Comparison of ENCODE assay signal across 28 mouse cellular contexts in genomic region chr12:33053746-33054145, GRCm38 (mm10). TPM values are rescaled to one million over a fixed set of nuclear protein-coding genes. Genes with fewer than 3 reads are reported as not detected.
A peak's percentile ranks its signal among the peaks of the same experiment; 100 is the strongest.
DNase-seq lines count a peak whose midpoint lies in the region; ATAC-seq and TF ChIP-seq lines count a peak whose summit lies in the region.
"Had no signal": no experiment of that assay in that cellular context is flagged by ENCODE, and none has a peak within 500 bp of the region (broad histone marks: within the 10 kb centered on the region; RNA-seq: fewer than 3 reads in every experiment).

No protein-coding gene starts in this region.

- no peak overlapping the region for H3K4me3 ChIP-seq in layer of hippocampus, adult 2 months
- H3K4me3 ChIP-seq in midbrain, embryonic 11.5 days (ENCODE audit: low read depth, low read length), result no peak overlapping the region
- no peak overlapping the region for H3K4me3 ChIP-seq in midbrain, embryonic 14.5 days (replicated peaks; ENCODE audit: low read depth, low read length)
- H3K4me3 ChIP-seq: forebrain, embryonic 10.5 days; forebrain, embryonic 13.5 days; heart, adult 2 months; heart, embryonic 10.5 days; heart, embryonic 13.5 days; hindbrain, embryonic 10.5 days; hindbrain, embryonic 13.5 days; intestine, embryonic 15.5 days had no signal

- ATAC-seq in midbrain, embryonic 11.5 days (ENCODE audit: low FRiP score), result no peak
- ATAC-seq in midbrain, embryonic 14.5 days (ENCODE audit: low FRiP score, low TSS enrichment), result no peak
- ATAC-seq: forebrain, embryonic 13.5 days; forebrain, embryonic 16.5 days; hindbrain, embryonic 16.5 days; intestine, embryonic 15.5 days had no signal

- no peak overlapping the region for H3K9ac ChIP-seq in midbrain, embryonic 11.5 days (ENCODE audit: low read length)
- H3K9ac ChIP-seq in midbrain, embryonic 14.5 days (replicated peaks; ENCODE audit: low read length), result no peak overlapping the region
- H3K9ac ChIP-seq: forebrain, embryonic 13.5 days; heart, embryonic 13.5 days; hindbrain, embryonic 13.5 days; intestine, embryonic 15.5 days had no signal

- DNase-seq in layer of hippocampus, adult 2 months (ENCODE audit: low spot score in 2 of 2), result no peak
- no peak for DNase-seq in layer of hippocampus, adult 9-10 months (ENCODE audit: low spot score)
- peak; percentile 79 for DNase-seq in midbrain, embryonic 11.5 days (ENCODE audit: low spot score, missing footprints)
- no peak for DNase-seq in midbrain, embryonic 14.5 days
- peak; percentile 69 for DNase-seq in ZHBTc4 (ENCODE audit: low read depth, low spot score)
- DNase-seq in spleen, postnatal 14 days (ENCODE audit: low spot score in 2 of 2), result no peak
- DNase-seq: adrenal gland, postnatal 10 days; adrenal gland, postnatal 36 days; B cell, adult 2 months; cerebellum, adult 18-20 months; cerebellum, adult 9-10 months; cerebellum, postnatal 14 days; gastrocnemius, postnatal 10 days; gastrocnemius, postnatal 36 days; heart, adult 2 months had no signal

- H3K4me1 ChIP-seq in midbrain, embryonic 11.5 days (ENCODE audit: control insufficient read depth, insufficient read depth, low read length), result peaks cover 6% of the 10 kb centered on the region
- peaks cover 16% of the 10 kb centered on the region for H3K4me1 ChIP-seq in midbrain, embryonic 14.5 days (ENCODE audit: control insufficient read depth, insufficient read depth, low read length)

- no peaks in the 10 kb centered on the region for H3K9me3 ChIP-seq in midbrain, embryonic 11.5 days (ENCODE audit: control insufficient read depth, low read length)
- no peaks in the 10 kb centered on the region for H3K9me3 ChIP-seq in midbrain, embryonic 14.5 days (ENCODE audit: control insufficient read depth, low read length)
- H3K9me3 ChIP-seq: forebrain, embryonic 10.5 days; forebrain, embryonic 13.5 days; heart, embryonic 10.5 days; heart, embryonic 13.5 days; hindbrain, embryonic 13.5 days; intestine, embryonic 15.5 days had no signal

- H3K4me2 ChIP-seq in midbrain, embryonic 11.5 days, result no peak overlapping the region
- H3K4me2 ChIP-seq in midbrain, embryonic 14.5 days (ENCODE audit: low read length), result no peak overlapping the region
- H3K4me2 ChIP-seq: forebrain, embryonic 13.5 days; heart, embryonic 13.5 days; hindbrain, embryonic 13.5 days; intestine, embryonic 15.5 days had no signal

- no peaks in the 10 kb centered on the region for H3K27me3 ChIP-seq in midbrain, embryonic 11.5 days (ENCODE audit: control insufficient read depth, insufficient read depth, low read length)
- no peaks in the 10 kb centered on the region for H3K27me3 ChIP-seq in midbrain, embryonic 14.5 days (ENCODE audit: control insufficient read depth, insufficient read depth, low read length)
- H3K27me3 ChIP-seq: CH12.LX; intestine, embryonic 15.5 days had no signal

- H3K36me3 ChIP-seq in midbrain, embryonic 11.5 days (ENCODE audit: control insufficient read depth, insufficient read depth, low read length), result no peaks in the 10 kb centered on the region
- no peaks in the 10 kb centered on the region for H3K36me3 ChIP-seq in midbrain, embryonic 14.5 days (ENCODE audit: control insufficient read depth, insufficient read depth, low read length)
- H3K36me3 ChIP-seq: forebrain, embryonic 10.5 days; heart, embryonic 10.5 days; heart, embryonic 13.5 days; hindbrain, embryonic 10.5 days; hindbrain, embryonic 13.5 days; intestine, embryonic 15.5 days had no signal

- 69% methylated on average over 13 of the region's 13 CpGs for WGBS in midbrain, embryonic 11.5 days
- WGBS in midbrain, embryonic 14.5 days, result 71% methylated on average over 13 of the region's 13 CpGs

- peak overlapping the region; percentile 78 for H3K27ac ChIP-seq in layer of hippocampus, adult 2 months
- no peak overlapping the region for H3K27ac ChIP-seq in midbrain, embryonic 11.5 days (ENCODE audit: low read depth, low read length)
- H3K27ac ChIP-seq in midbrain, embryonic 14.5 days (replicated peaks; ENCODE audit: low read depth, low read length), result no peak overlapping the region
- H3K27ac ChIP-seq: forebrain, embryonic 10.5 days; forebrain, embryonic 13.5 days; heart, adult 2 months; heart, embryonic 10.5 days; heart, embryonic 13.5 days; hindbrain, embryonic 10.5 days; hindbrain, embryonic 13.5 days; intestine, embryonic 15.5 days had no signal

- TF ChIP-seq CTCF in layer of hippocampus, adult 2 months (conservative IDR thresholded peaks at IDR 0.05), result no peak

RNA-seq across cellular contexts. Expression of gene Cdhr3, which starts 38.9 kb away (rescaled TPM):
- 1 to 10 TPM; 2.1 to 2.7 TPM for total RNA-seq in layer of hippocampus, adult 2 months (2021)
- polyA plus RNA-seq in midbrain, embryonic 11.5 days (2014; fragmentation: Nextera tagmentation; extraction: Ambion mirVana), result not detected in 2 replicates
- polyA plus RNA-seq in midbrain, embryonic 14.5 days (2014; fragmentation: Nextera tagmentation; extraction: Ambion mirVana), result 0.08 and 0.28 TPM in 2 replicates
- total RNA-seq: ES-E14; granulocyte monocyte progenitor cell, adult 5-6 weeks had no signal
- polyA plus RNA-seq: embryonic facial prominence, embryonic 11.5 days; forebrain, embryonic 10.5 days; intestine, embryonic 15.5 days had no signal

Comparison
In these comparisons a context has a peak if more than half of its experiments do, and no peak if none do; other contexts are left out.
1. DNase-seq: peak in midbrain, embryonic 11.5 days (single experiment) and ZHBTc4 (single experiment); none in layer of hippocampus, adult 2 months (0 of 2), layer of hippocampus, adult 9-10 months (single experiment), midbrain, embryonic 14.5 days (single experiment) and spleen, postnatal 14 days (0 of 2).